Mouse (Mus musculus) adrenal gland, adult 10 weeks (tissue): ENCODE measurements around the gene Gm8300. TPM values are rescaled to one million over a fixed set of nuclear protein-coding genes. Genes with fewer than 3 reads are reported as not detected.

Source experiments
- polyA plus RNA-seq: library from polyadenylated mRNA; stranded (reverse); fragments of 350-450 nt; fragmentation: Illumina TruSeq; extraction: RNeasy Lipid Tissue Mini Kit (QIAGEN cat#74804); gene quantifications from one replicate; pipeline ENCODE4 v1.2.3, GENCODE M21; 2014; ENCODE audit warnings: low read depth, low replicate concordance

The Gm8300 gene
- not detected for polyA plus RNA-seq

GRCm38 (mm10) chr12:87514016-87514415, at the start of gene Gm8300:
Gene Gm8300, plus strand, starts transcription at chr12:87514316.

GRCm38 (mm10) chr12:87471964-87472786, 41.9 kb upstream of the Gm8300 start, which contains the start of gene Snw1:
Gene Snw1, minus strand, starts transcription at chr12:87472274.

GRCm38 (mm10) chr12:87494421-87494820, 19.7 kb upstream of the Gm8300 start, which contains the start of gene Gm5788:
Gene Gm5788, plus strand, starts transcription at chr12:87494721.

Other genes starting within 250 kb of the Gm8300 start
- 22.5 TPM for gene Vipas39, start 248.1 kb upstream of the Gm8300 start, polyA plus RNA-seq
- 198 TPM for gene Ahsa1, start 247.8 kb upstream of the Gm8300 start, polyA plus RNA-seq
- not detected for gene Ism2, start 214.6 kb upstream of the Gm8300 start, polyA plus RNA-seq
- gene Sptlc2, start 126.0 kb upstream of the Gm8300 start, polyA plus RNA-seq: 359 TPM
- gene Slirp, start 70.4 kb upstream of the Gm8300 start, polyA plus RNA-seq: 171 TPM
- gene Alkbh1, start 70.3 kb upstream of the Gm8300 start, polyA plus RNA-seq: 20.1 TPM
- 102 TPM for gene Snw1, start 42.0 kb upstream of the Gm8300 start, polyA plus RNA-seq
- not detected for gene Gm5788, start 19.6 kb upstream of the Gm8300 start, polyA plus RNA-seq
- not detected for gene Oog1, start 88.4 kb downstream of the Gm8300 start, polyA plus RNA-seq
- not detected for gene Gm4027, start 104.6 kb downstream of the Gm8300 start, polyA plus RNA-seq
- not detected for gene Gm16381, start 130.3 kb downstream of the Gm8300 start, polyA plus RNA-seq